In the genomic region with DNA sequence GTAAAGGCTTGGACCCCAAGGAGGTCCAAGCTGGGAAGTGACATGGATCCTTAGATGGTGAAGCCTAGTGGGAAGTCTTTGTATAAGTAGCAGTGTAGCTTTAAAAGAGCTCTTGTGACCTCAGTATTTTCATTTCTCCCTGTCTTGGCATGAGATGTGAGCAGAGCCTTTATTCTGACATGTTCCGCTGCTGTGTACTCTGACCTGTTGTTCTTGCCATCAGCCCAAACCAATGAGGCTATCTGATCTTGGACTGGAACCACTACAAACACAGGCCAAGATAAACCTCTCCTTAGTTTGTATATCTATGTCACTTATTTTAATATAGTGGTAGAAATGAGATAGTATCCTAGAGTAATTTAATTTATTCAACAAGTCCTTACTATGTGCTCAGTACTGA, we compare ENCODE assay signal across 26 mouse cellular contexts.
DNase-seq lines count a peak whose midpoint lies in the region; ATAC-seq lines count a peak whose summit lies in the region.
"Had no signal": no experiment of that assay in that cellular context is flagged by ENCODE, and none has a peak within 500 bp of the region (broad histone marks: within the 10 kb centered on the region; RNA-seq: fewer than 3 reads in every experiment).

No protein-coding gene starts in this region.

- no peak overlapping the region for H3K4me2 ChIP-seq in heart, embryonic 11.5 days
- H3K4me2 ChIP-seq: forebrain, embryonic 13.5 days; heart, embryonic 12.5 days; heart, embryonic 15.5 days; hindbrain, embryonic 14.5 days had no signal

- H3K36me3 ChIP-seq in heart, embryonic 11.5 days (ENCODE audit: control insufficient read depth, insufficient read depth, low read length) = no peaks in the 10 kb centered on the region
- H3K36me3 ChIP-seq: forebrain, embryonic 10.5 days; G1E; heart, embryonic 12.5 days; heart, embryonic 15.5 days had no signal

- no peaks in the 10 kb centered on the region for H3K9me3 ChIP-seq in heart, embryonic 11.5 days (replicated peaks; ENCODE audit: control insufficient read depth, low read length)
- H3K9me3 ChIP-seq: forebrain, embryonic 10.5 days; forebrain, embryonic 13.5 days; G1E; heart, embryonic 12.5 days; heart, embryonic 15.5 days had no signal

- ATAC-seq in heart, embryonic 11.5 days (replicated peaks; ENCODE audit: insufficient number of reproducible peaks, low FRiP score, low TSS enrichment) = no peak
- ATAC-seq: forebrain, embryonic 13.5 days; forebrain, embryonic 16.5 days; hindbrain, postnatal 0 days; inflammation-experienced regulatory T-cells, adult 6 months; Patski had no signal

- H3K27me3 ChIP-seq in heart, embryonic 11.5 days (ENCODE audit: control insufficient read depth, insufficient read depth, low read length) = no peaks in the 10 kb centered on the region
- H3K27me3 ChIP-seq: CH12.LX; forebrain, embryonic 13.5 days; heart, embryonic 12.5 days; heart, embryonic 15.5 days; Patski had no signal

- H3K4me3 ChIP-seq in heart, embryonic 11.5 days (ENCODE audit: low read depth, low read length) = no peak overlapping the region
- H3K4me3 ChIP-seq: forebrain, embryonic 10.5 days; forebrain, embryonic 13.5 days; heart, embryonic 12.5 days; heart, embryonic 15.5 days had no signal

- H3K9ac ChIP-seq in heart, embryonic 11.5 days (ENCODE audit: low read depth, low read length) = no peak overlapping the region
- H3K9ac ChIP-seq: forebrain, embryonic 13.5 days; heart, embryonic 12.5 days; heart, embryonic 15.5 days; hindbrain, embryonic 14.5 days had no signal

- 94% methylated on average over 1 of the region's 1 CpGs for WGBS in heart, embryonic 11.5 days (ENCODE audit: insufficient replicate concordance)

- DNase-seq in heart, adult 11 months = peak; percentile 90
- peak; percentile 30 for DNase-seq in kidney, adult 9 months
- no peak for DNase-seq in kidney, postnatal 36 days
- peak; percentile 30 for DNase-seq in lung, postnatal 25 days (ENCODE audit: low spot score)
- no peak for DNase-seq in lung, postnatal 10 days
- DNase-seq: adrenal gland, postnatal 10 days; adrenal gland, postnatal 36 days; B cell, adult 2 months; cerebellum, adult 18-20 months; cerebellum, adult 9-10 months; cerebellum, postnatal 14 days; gastrocnemius, postnatal 14 days; heart, postnatal 10 days; heart, postnatal 4 days had no signal

- no peaks in the 10 kb centered on the region for H3K4me1 ChIP-seq in heart, embryonic 11.5 days (ENCODE audit: control insufficient read depth, insufficient read depth, low read length)
- H3K4me1 ChIP-seq: forebrain, embryonic 10.5 days; forebrain, embryonic 13.5 days; heart, embryonic 12.5 days; heart, embryonic 15.5 days had no signal

- no peak overlapping the region for H3K27ac ChIP-seq in heart, embryonic 11.5 days (ENCODE audit: low read depth, low read length)
- H3K27ac ChIP-seq: forebrain, embryonic 10.5 days; forebrain, embryonic 13.5 days; heart, embryonic 15.5 days; hindbrain, embryonic 14.5 days; hindbrain, postnatal 0 days had no signal

Comparison
In these comparisons a context has a peak if more than half of its experiments do, and no peak if none do; other contexts are left out.
1. DNase-seq: peak in heart, adult 11 months (single experiment), kidney, adult 9 months (single experiment) and lung, postnatal 25 days (single experiment); none in kidney, postnatal 36 days (0 of 2) and lung, postnatal 10 days (single experiment).